ENCODE assay signal across 19 mouse cellular contexts in genomic region chr3:80506701-80507100, GRCm38 (mm10).
DNase-seq lines count a peak whose midpoint lies in the region; ATAC-seq and TF ChIP-seq lines count a peak whose summit lies in the region.
"Had no signal": no experiment of that assay in that cellular context is flagged by ENCODE, and none has a peak within 500 bp of the region (broad histone marks: within the 10 kb centered on the region; RNA-seq: fewer than 3 reads in every experiment).

No protein-coding gene starts in this region.

- H3K4me3 ChIP-seq in embryonic facial prominence, embryonic 14.5 days (ENCODE audit: low read depth, low read length) = no peak overlapping the region
- H3K4me3 ChIP-seq in embryonic facial prominence, embryonic 10.5 days = no peak overlapping the region
- H3K4me3 ChIP-seq in kidney, postnatal 0 days (replicated peaks; ENCODE audit: low read depth, low read length) = no peak overlapping the region
- H3K4me3 ChIP-seq: embryonic facial prominence, embryonic 13.5 days; forebrain, embryonic 13.5 days had no signal

- WGBS in embryonic facial prominence, embryonic 14.5 days = 24% methylated on average over 1 of the region's 1 CpGs
- WGBS in embryonic facial prominence, embryonic 10.5 days = 65% methylated on average over 1 of the region's 1 CpGs
- WGBS in kidney, postnatal 0 days = 50% methylated on average over 1 of the region's 1 CpGs

- no peak for TF ChIP-seq CTCF in kidney, postnatal 0 days (IDR thresholded peaks at IDR 0.05; ENCODE audit: low read depth)
- no peak for TF ChIP-seq CTCF in brain, embryonic 14.5 days (IDR thresholded peaks at IDR 0.05; ENCODE audit: borderline replicate concordance, extremely low read depth, insufficient read depth, insufficient read length)

- ATAC-seq in embryonic facial prominence, embryonic 14.5 days (ENCODE audit: low read depth) = no peak
- ATAC-seq in kidney, postnatal 0 days (replicated peaks; ENCODE audit: low FRiP score, low read depth) = no peak
- ATAC-seq: activated CD4-positive, CD25-positive, alpha-beta regulatory T cell, adult 4 months; forebrain, embryonic 13.5 days; forebrain, embryonic 16.5 days; Patski had no signal

- H3K36me3 ChIP-seq in embryonic facial prominence, embryonic 14.5 days (ENCODE audit: control insufficient read depth, insufficient read depth, low read length) = no peaks in the 10 kb centered on the region
- H3K36me3 ChIP-seq in embryonic facial prominence, embryonic 10.5 days (replicated peaks) = no peaks in the 10 kb centered on the region
- H3K36me3 ChIP-seq in kidney, postnatal 0 days (ENCODE audit: insufficient read depth, low read length) = no peaks in the 10 kb centered on the region
- H3K36me3 ChIP-seq: embryonic facial prominence, embryonic 13.5 days had no signal

- H3K27ac ChIP-seq in embryonic facial prominence, embryonic 14.5 days (replicated peaks; ENCODE audit: low read depth, low read length) = no peak overlapping the region
- no peak overlapping the region for H3K27ac ChIP-seq in embryonic facial prominence, embryonic 10.5 days (replicated peaks)
- H3K27ac ChIP-seq in kidney, postnatal 0 days = no peak overlapping the region
- H3K27ac ChIP-seq: embryonic facial prominence, embryonic 13.5 days; forebrain, embryonic 13.5 days had no signal

- peak; percentile 54 for DNase-seq in embryonic facial prominence, embryonic 14.5 days (ENCODE audit: low spot score)
- DNase-seq in embryonic facial prominence, embryonic 10.5 days (ENCODE audit: low spot score) = no peak
- peak; percentile 3 for DNase-seq in kidney, postnatal 0 days (ENCODE audit: low spot score)
- no peak for DNase-seq in kidney, postnatal 36 days
- peak; percentile 51 for DNase-seq in 3T3-L1 (ENCODE audit: low read depth, low spot score)
- peak; percentile 23 for DNase-seq in brain, embryonic 14.5 days (ENCODE audit: low read depth)
- no peak for DNase-seq in adrenal gland, postnatal 14 days
- DNase-seq: adrenal gland, adult 8-10 months; adrenal gland, postnatal 25 days; cerebellum, adult 11-12 months; cerebellum, adult 2 months; cerebellum, adult 9-10 months; cerebellum, postnatal 10 days; cerebellum, postnatal 25 days had no signal

- no peak overlapping the region for H3K9ac ChIP-seq in embryonic facial prominence, embryonic 14.5 days (ENCODE audit: low read depth, low read length)
- no peak overlapping the region for H3K9ac ChIP-seq in kidney, postnatal 0 days (ENCODE audit: low read depth, low read length)
- H3K9ac ChIP-seq: embryonic facial prominence, embryonic 13.5 days; forebrain, embryonic 13.5 days had no signal

- TF ChIP-seq POLR2A in brain, embryonic 14.5 days (IDR thresholded peaks at IDR 0.05; ENCODE audit: borderline replicate concordance, extremely low read depth, insufficient read depth, insufficient read length, poor library complexity, severe bottlenecking) = no peak

- no peak overlapping the region for H3K4me2 ChIP-seq in embryonic facial prominence, embryonic 14.5 days (ENCODE audit: low read depth, low read length)
- H3K4me2 ChIP-seq in kidney, postnatal 0 days (ENCODE audit: low read length) = no peak overlapping the region
- H3K4me2 ChIP-seq: embryonic facial prominence, embryonic 13.5 days; forebrain, embryonic 13.5 days had no signal

- H3K4me1 ChIP-seq in embryonic facial prominence, embryonic 14.5 days (ENCODE audit: control insufficient read depth, insufficient read depth, low read length) = no peaks in the 10 kb centered on the region
- H3K4me1 ChIP-seq in embryonic facial prominence, embryonic 10.5 days = no peaks in the 10 kb centered on the region
- H3K4me1 ChIP-seq in kidney, postnatal 0 days (replicated peaks; ENCODE audit: insufficient read depth, low read length) = no peaks in the 10 kb centered on the region
- H3K4me1 ChIP-seq: embryonic facial prominence, embryonic 13.5 days; forebrain, embryonic 13.5 days had no signal

- H3K27me3 ChIP-seq in embryonic facial prominence, embryonic 14.5 days (replicated peaks; ENCODE audit: control insufficient read depth, insufficient read depth, low read length) = no peaks in the 10 kb centered on the region
- H3K27me3 ChIP-seq in embryonic facial prominence, embryonic 10.5 days (replicated peaks; ENCODE audit: low read depth, poor library complexity, severe bottlenecking) = no peaks in the 10 kb centered on the region
- no peaks in the 10 kb centered on the region for H3K27me3 ChIP-seq in kidney, postnatal 0 days (ENCODE audit: insufficient read depth, low read length)
- H3K27me3 ChIP-seq: embryonic facial prominence, embryonic 13.5 days; forebrain, embryonic 13.5 days; Patski had no signal

- H3K9me3 ChIP-seq in embryonic facial prominence, embryonic 14.5 days (ENCODE audit: control insufficient read depth, low read length) = no peaks in the 10 kb centered on the region
- H3K9me3 ChIP-seq in embryonic facial prominence, embryonic 10.5 days = no peaks in the 10 kb centered on the region
- no peaks in the 10 kb centered on the region for H3K9me3 ChIP-seq in kidney, postnatal 0 days (replicated peaks; ENCODE audit: low read length)
- H3K9me3 ChIP-seq: embryonic facial prominence, embryonic 13.5 days; forebrain, embryonic 13.5 days had no signal

Comparison
In these comparisons a context has a peak if more than half of its experiments do, and no peak if none do; other contexts are left out.
1. DNase-seq: peak in embryonic facial prominence, embryonic 14.5 days (single experiment), kidney, postnatal 0 days (single experiment), 3T3-L1 (single experiment) and brain, embryonic 14.5 days (single experiment); none in embryonic facial prominence, embryonic 10.5 days (single experiment), kidney, postnatal 36 days (0 of 2) and adrenal gland, postnatal 14 days (single experiment).